Mouse (Mus musculus) E14TG2a.4 (cell line): ENCODE data around the gene Plxdc2.

ENCODE experiments used
- H3K27me3 ChIP-seq: 2 replicates; pipeline ENCODE4 v1.6.1; 2014; ENCODE audit warnings: low read length, control low read depth; ENCODE audit not compliant: insufficient read depth
- H3K36me3 ChIP-seq: 2 replicates; pipeline ENCODE4 v1.6.1; 2014; ENCODE audit warnings: low read length, control low read depth; ENCODE audit not compliant: insufficient read depth
- H3K4me1 ChIP-seq: replicated peaks from 2 replicates; pipeline ENCODE4 v1.6.1; 2014; ENCODE audit warnings: low read depth, low read length, control low read depth
- H3K4me3 ChIP-seq: replicated peaks from 2 replicates; pipeline ENCODE4 v1.5.1; 2014; ENCODE audit warnings: mild to moderate bottlenecking, low read length
- H3K9me3 ChIP-seq: 2 replicates; pipeline ENCODE4 v1.6.1; 2014; ENCODE audit warnings: low read length, control low read depth
- CTCF ChIP-seq: conservative IDR thresholded peaks from 2 replicates; pipeline ENCODE4 v1.5.1; 2014; ENCODE audit warnings: low read length
- NANOG ChIP-seq: IDR thresholded peaks from 2 replicates; pipeline ENCODE4 v1.6.1; 2014; ENCODE audit warnings: borderline replicate concordance, low read length, mixed read lengths
- POU5F1 ChIP-seq: IDR thresholded peaks from 2 replicates; pipeline ENCODE4 v1.6.1; 2014; ENCODE audit warnings: low read length, borderline replicate concordance

Gene Plxdc2

DNA sequence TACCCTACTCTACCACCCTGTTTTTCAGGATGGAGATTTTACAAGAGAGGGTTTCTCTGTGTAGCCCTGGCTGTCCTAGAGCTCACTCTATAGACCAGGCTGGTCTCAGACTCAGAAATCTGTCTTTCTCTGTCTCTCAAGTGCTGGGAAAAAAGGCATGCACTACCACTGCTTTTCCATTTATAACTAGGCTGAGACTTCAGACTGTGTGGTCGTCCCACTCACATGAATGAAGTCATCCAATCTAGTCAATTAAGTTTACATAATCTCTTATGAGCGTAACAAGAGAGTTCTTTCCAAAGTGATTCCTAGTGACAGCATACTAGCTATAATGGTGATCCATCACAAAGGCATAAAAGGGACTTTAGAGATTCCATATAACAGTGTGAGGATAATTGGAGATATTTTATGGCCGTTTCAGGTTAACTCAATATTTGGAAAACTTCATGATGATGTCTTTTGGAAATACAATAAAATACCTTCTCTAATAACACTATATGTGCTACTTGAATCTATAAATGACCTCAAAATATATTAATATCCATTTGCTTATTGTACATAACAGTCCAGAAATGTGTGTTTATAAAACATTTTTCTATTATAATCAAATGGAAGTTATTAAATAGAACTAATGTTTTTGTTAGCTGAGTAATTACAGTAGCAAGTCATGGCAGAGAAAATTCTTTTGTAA, 151.6 kb downstream of the Plxdc2 start:
- Histone ChIP-seq H3K4me1 (no peaks in the 10 kb centered on the region), H3K9me3 (no peaks in the 10 kb centered on the region), H3K36me3 (no peaks in the 10 kb centered on the region), H3K27me3 (no peaks in the 10 kb centered on the region), H3K4me3 (no peak overlapping the region)
- TF ChIP-seq POU5F1 (no peak), NANOG (no peak), CTCF (no peak)

DNA sequence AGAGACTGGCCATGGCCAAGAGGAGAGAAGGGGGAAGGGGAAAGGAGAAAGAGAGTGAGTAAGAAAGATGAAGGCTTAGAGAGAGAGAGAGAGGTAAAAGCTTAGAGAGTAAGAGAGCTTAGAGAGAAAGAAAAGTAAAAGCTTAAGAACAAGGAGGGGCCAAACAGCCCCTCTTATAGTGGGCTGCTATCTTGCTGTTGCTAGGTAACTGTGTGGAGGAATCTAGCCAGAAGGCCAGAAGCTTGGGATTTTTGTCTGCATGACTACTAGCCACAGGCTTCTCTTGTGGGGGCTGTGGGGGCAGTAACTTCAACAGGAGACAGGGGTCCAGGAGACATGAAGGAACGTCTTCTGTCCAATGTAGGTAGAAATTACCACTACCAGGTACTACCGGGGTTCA, 162.0 kb downstream of the Plxdc2 start:
- Histone ChIP-seq H3K27me3 (no peaks in the 10 kb centered on the region), H3K36me3 (no peaks in the 10 kb centered on the region), H3K9me3 (no peaks in the 10 kb centered on the region), H3K4me3 (no peak overlapping the region), H3K4me1 (no peaks in the 10 kb centered on the region)
- TF ChIP-seq CTCF (no peak), POU5F1 (no peak), NANOG (no peak)

DNA sequence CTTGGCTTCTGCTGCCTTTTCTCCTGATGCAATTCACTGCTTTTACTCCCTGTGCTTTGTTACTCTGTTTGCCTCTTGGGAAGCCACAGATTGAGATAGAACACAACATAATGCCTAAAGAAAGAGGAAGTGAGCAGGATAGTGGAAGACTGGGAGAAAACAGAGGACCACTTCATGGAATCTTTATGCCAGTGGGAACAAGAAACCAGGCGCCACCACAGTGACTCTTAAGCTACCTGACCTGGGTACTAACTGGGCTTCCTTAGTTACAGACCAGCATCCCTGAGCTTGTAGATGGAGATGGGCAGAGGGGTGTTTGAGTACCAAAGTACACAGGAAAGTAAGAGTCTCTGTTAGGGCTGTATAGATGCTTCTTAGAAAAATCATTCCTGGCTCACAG, 167.3 kb downstream of the Plxdc2 start:
- H3K4me1 ChIP-seq, result no peaks in the 10 kb centered on the region
- H3K36me3 ChIP-seq, result no peaks in the 10 kb centered on the region
- H3K9me3 ChIP-seq, result no peaks in the 10 kb centered on the region
- no peaks in the 10 kb centered on the region for H3K27me3 ChIP-seq
- no peak for TF ChIP-seq POU5F1
- TF ChIP-seq NANOG, result no peak
- no peak for TF ChIP-seq CTCF
- H3K4me3 ChIP-seq, result no peak overlapping the region

DNA sequence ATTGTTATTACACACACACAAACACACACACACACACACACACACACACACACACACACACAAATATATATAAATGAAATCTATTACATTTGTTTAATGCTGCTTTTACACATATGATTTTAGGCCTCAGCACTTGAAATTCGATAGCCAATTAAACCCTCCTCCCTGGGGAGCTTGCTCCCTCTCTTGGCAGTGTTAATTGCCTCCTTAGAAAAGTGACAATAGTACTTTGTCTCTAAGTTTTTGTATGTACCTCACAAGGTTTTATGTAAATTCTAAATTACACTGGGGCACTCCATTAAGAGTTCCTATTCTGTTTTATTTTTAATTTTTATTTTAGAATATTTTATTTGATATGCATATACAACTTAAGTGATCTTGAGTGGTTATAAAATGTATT, 176.1 kb downstream of the Plxdc2 start:
- no peaks in the 10 kb centered on the region for H3K36me3 ChIP-seq
- no peaks in the 10 kb centered on the region for H3K4me1 ChIP-seq
- no peak for TF ChIP-seq CTCF
- TF ChIP-seq NANOG, result no peak
- no peak for TF ChIP-seq POU5F1
- no peaks in the 10 kb centered on the region for H3K9me3 ChIP-seq
- no peak overlapping the region for H3K4me3 ChIP-seq
- no peaks in the 10 kb centered on the region for H3K27me3 ChIP-seq

DNA sequence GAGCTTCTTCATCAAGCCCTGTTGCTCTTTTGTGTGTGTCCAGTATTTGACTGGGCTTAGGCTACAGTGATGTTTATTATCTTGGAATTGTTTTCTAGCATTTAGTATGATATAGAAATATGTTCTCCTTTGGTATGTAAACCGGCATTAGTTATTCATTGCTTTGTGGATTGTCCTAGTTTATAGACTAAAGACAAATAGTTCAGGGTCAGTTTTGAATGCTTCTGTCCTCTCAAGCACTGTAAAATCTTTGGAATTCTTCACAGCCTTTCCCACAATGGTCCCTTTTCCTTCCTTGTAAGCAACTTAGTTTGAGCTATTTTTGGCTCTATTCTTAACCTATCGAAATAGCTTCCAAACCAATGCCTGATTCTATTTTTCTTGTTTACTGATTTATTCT, 178.5 kb downstream of the Plxdc2 start:
- Histone ChIP-seq H3K4me3 (no peak overlapping the region), H3K4me1 (no peaks in the 10 kb centered on the region), H3K27me3 (no peaks in the 10 kb centered on the region), H3K36me3 (no peaks in the 10 kb centered on the region), H3K9me3 (no peaks in the 10 kb centered on the region)
- TF ChIP-seq CTCF, result no peak
- TF ChIP-seq NANOG, result no peak
- TF ChIP-seq POU5F1, result no peak

DNA sequence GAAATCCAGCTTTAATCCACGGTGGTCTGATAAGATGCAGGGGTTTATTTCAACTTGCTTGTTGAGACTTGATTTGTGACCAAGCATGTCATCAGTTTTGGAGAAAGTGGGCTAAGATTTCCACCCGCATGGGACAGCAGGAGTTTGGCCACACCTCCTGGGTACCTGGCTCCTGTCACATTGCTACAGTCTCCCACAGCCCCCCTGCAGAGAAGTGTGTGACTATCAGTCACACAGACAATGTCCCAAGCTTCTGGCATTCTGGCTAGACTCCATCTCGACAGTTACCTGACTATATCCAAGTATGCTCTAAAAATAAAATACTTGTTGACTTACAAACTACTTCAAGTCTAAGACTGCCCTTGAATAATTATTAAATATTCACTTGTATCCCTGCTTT, 185.1 kb downstream of the Plxdc2 start:
- Histone ChIP-seq H3K4me1 (no peaks in the 10 kb centered on the region), H3K36me3 (no peaks in the 10 kb centered on the region), H3K9me3 (no peaks in the 10 kb centered on the region), H3K27me3 (no peaks in the 10 kb centered on the region), H3K4me3 (no peak overlapping the region)
- TF ChIP-seq POU5F1, result no peak
- TF ChIP-seq CTCF, result no peak
- TF ChIP-seq NANOG, result no peak

DNA sequence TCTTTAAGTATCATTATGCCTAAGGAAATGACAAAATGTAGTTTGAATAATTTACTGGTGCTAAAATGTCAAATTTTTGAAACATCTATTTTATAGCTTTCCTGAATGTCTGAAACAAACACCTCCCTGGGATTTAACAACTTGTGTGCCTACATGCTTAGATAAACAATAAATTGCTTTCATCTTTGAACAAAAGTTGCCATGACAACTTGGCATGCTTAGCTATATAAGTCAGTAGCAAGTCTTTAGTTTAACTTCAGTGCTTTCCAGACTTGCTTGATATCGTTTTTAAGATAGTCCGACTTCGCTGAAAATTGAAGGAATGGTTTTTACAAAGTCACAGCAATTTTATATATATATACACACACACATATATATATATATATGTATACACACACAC, 189.1 kb downstream of the Plxdc2 start:
- no peak for TF ChIP-seq POU5F1
- TF ChIP-seq CTCF, result no peak
- TF ChIP-seq NANOG, result no peak
- no peaks in the 10 kb centered on the region for H3K4me1 ChIP-seq
- H3K4me3 ChIP-seq, result no peak overlapping the region
- H3K27me3 ChIP-seq, result no peaks in the 10 kb centered on the region
- H3K9me3 ChIP-seq, result no peaks in the 10 kb centered on the region
- H3K36me3 ChIP-seq, result no peaks in the 10 kb centered on the region

DNA sequence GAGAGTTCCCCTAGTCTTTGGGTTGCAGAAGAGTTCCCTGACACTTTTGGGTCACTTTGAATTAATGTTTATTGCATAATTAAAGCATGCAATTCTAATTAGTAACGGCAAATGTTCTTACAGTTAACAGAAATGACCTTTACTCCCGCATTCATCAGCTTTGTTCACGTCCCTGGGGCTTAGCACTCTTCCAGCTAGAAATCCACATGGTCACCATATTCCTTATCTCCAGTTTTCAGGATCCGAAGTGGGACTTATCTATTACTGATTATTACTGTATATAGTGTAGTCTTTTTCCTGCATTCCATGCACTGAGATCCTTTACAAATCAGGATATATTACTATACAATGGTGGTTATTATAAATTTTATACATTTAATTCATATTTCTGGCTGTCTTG, 203.2 kb downstream of the Plxdc2 start:
- no peaks in the 10 kb centered on the region for H3K36me3 ChIP-seq
- no peak overlapping the region for H3K4me3 ChIP-seq
- no peaks in the 10 kb centered on the region for H3K4me1 ChIP-seq
- H3K9me3 ChIP-seq, result no peaks in the 10 kb centered on the region
- no peak for TF ChIP-seq CTCF
- TF ChIP-seq POU5F1, result no peak
- no peak for TF ChIP-seq NANOG
- H3K27me3 ChIP-seq, result no peaks in the 10 kb centered on the region

DNA sequence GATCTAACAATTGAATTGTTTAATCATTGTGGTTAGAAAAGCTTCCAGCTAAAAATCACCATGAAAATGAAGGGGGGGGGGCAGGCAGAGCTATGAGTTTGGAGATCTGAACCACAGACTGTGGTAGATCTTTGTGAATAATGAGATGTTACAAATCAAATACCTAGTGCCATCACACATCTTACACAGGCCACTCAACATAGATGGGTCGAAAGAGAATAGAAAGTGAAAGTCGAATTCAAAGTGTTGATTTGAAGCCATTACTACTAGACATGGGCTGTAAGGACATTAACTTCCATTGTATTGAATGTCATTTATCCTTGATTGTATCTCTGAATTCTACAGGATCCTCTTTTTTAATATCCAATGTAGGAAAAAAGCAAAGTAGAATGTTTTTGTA, 212.2 kb downstream of the Plxdc2 start:
- Histone ChIP-seq H3K4me1 (no peaks in the 10 kb centered on the region), H3K27me3 (no peaks in the 10 kb centered on the region), H3K9me3 (no peaks in the 10 kb centered on the region), H3K4me3 (no peak overlapping the region), H3K36me3 (no peaks in the 10 kb centered on the region)
- TF ChIP-seq POU5F1 (no peak), NANOG (no peak), CTCF (no peak)
